Mouse (Mus musculus) myocyte (in vitro differentiated cells): ENCODE measurements around the gene Pex11g. TPM values are rescaled to one million over a fixed set of nuclear protein-coding genes. Genes with fewer than 3 reads are reported as not detected.

Source experiments
- H3K27me3 ChIP-seq: one replicate; pipeline ENCODE4 v1.6.1; 2011; ENCODE audit not compliant: control insufficient read depth, insufficient read depth, insufficient read length
- H3K36me3 ChIP-seq: one replicate; pipeline ENCODE4 v1.6.1; 2011; ENCODE audit not compliant: control insufficient read depth, insufficient read depth
- H3K4me2 ChIP-seq: one replicate; pipeline ENCODE4 v1.6.1; 2011; ENCODE audit warnings: low read depth, control low read depth
- H3K4me3 ChIP-seq: one replicate; pipeline ENCODE4 v1.5.1; 2011; ENCODE audit warnings: mild to moderate bottlenecking, control low read depth, moderate library complexity
- H3K79me2 ChIP-seq: one replicate; pipeline ENCODE4 v1.6.1; 2011; ENCODE audit not compliant: control insufficient read depth, insufficient read depth
- H3ac ChIP-seq: one replicate; pipeline ENCODE4 v1.6.1; 2011; ENCODE audit not compliant: control insufficient read depth, insufficient read length
- CEBPB ChIP-seq: IDR thresholded peaks from 2 replicates; pipeline ENCODE4 v1.6.1; 2011; ENCODE audit warnings: mild to moderate bottlenecking, moderate library complexity; ENCODE audit not compliant: poor library complexity, insufficient read depth, severe bottlenecking
- E2F4 ChIP-seq: IDR thresholded peaks from one replicate; pipeline ENCODE4 v1.6.1; 2011; ENCODE audit warnings: mild to moderate bottlenecking, control low read depth, moderate library complexity; ENCODE audit not compliant: insufficient read depth
- MAX ChIP-seq: IDR thresholded peaks from one replicate; pipeline ENCODE4 v1.6.1; 2011; ENCODE audit warnings: low read depth, mild to moderate bottlenecking, control low read depth
- MYOD1 ChIP-seq, 3 experiments: IDR thresholded peaks; one replicate each; pipeline ENCODE4 v1.6.1; 2011; ENCODE audit warnings: control low read depth in 2 of 3, low read depth in 2 of 3, mild to moderate bottlenecking in 2 of 3, moderate library complexity in 1 of 3; ENCODE audit not compliant: insufficient read length in 2 of 3, control insufficient read depth in 1 of 3
- MYOG ChIP-seq, 3 experiments: IDR thresholded peaks; one replicate each; pipeline ENCODE4 v1.6.1; 2011; ENCODE audit warnings: control low read depth in 2 of 3, low read depth in 2 of 3, mild to moderate bottlenecking in 2 of 3; ENCODE audit not compliant: insufficient read length in 2 of 3, control insufficient read depth in 1 of 3, insufficient read depth in 1 of 3
- POLR2A ChIP-seq: IDR thresholded peaks from one replicate; pipeline ENCODE4 v1.6.1; 2011; ENCODE audit warnings: low read depth, mild to moderate bottlenecking, control low read depth, moderate library complexity; ENCODE audit not compliant: insufficient read length
- POLR2AphosphoS2 ChIP-seq: IDR thresholded peaks from one replicate; pipeline ENCODE4 v1.6.1; 2011; ENCODE audit warnings: low read depth, control low read depth; ENCODE audit not compliant: insufficient read length
- REST ChIP-seq: IDR thresholded peaks from one replicate; pipeline ENCODE4 v1.6.1; 2011; ENCODE audit warnings: mild to moderate bottlenecking, control low read depth, moderate library complexity; ENCODE audit not compliant: insufficient read depth, insufficient read length
- SRF ChIP-seq: IDR thresholded peaks from one replicate; pipeline ENCODE4 v1.6.1; 2011; ENCODE audit warnings: low read depth; ENCODE audit not compliant: control insufficient read depth, insufficient read length
- TCF12 ChIP-seq: IDR thresholded peaks from one replicate; pipeline ENCODE4 v1.6.1; 2011; ENCODE audit warnings: mild to moderate bottlenecking, control low read depth; ENCODE audit not compliant: poor library complexity, insufficient read depth, severe bottlenecking
- TCF3 ChIP-seq: IDR thresholded peaks from one replicate; pipeline ENCODE4 v1.6.1; 2011; ENCODE audit warnings: low read depth, control low read depth; ENCODE audit not compliant: insufficient read length
- USF1 ChIP-seq: IDR thresholded peaks from one replicate; pipeline ENCODE4 v1.6.1; 2011; ENCODE audit warnings: low read depth, mild to moderate bottlenecking, control low read depth, moderate library complexity
- polyA plus RNA-seq: library from polyadenylated mRNA; unstranded; fragments of >200 nt; fragmentation: generic; extraction: Trizol; gene quantifications from one replicate; pipeline ENCODE4 v1.2.1, GENCODE M21; 2012; ENCODE audit warnings: missing spikeins

The Pex11g gene
- polyA plus RNA-seq, 1 experiment, result 5.5 TPM

DNA sequence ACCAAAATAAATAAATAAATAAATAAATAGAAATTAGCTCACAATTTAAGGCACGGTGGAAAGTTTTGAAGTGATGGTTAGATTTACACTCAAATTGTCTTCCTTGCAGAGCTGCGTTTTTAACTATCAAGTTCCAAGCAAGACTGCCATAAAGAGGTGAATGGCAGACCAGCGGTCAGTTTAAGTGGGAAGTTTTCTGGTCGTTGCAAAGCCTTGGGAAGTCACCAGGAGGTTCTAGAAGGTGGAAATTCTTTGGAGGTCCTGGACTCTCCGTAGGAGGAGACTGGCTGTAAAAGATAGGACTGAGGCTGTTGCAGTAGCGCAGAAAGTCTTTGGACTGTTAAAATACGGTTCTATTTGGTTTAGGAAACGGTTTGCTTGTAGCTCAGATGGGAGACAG lies 32.3 kb upstream of the Pex11g start:
- TF ChIP-seq CEBPB (no peak), TCF3 (no peak), REST (no peak), E2F4 (no peak), USF1 (no peak), MYOD1 (IDR thresholded peaks at IDR 0.05; ENCODE audit: control insufficient read depth in 1 of 3, insufficient read length in 2 of 3, low read depth in 2 of 3) (no peak), SRF (no peak), TCF12 (no peak), MYOG (IDR thresholded peaks at IDR 0.05; ENCODE audit: control insufficient read depth in 1 of 3, insufficient read depth in 1 of 3, insufficient read length in 2 of 3, low read depth in 2 of 3) (no peak), POLR2AphosphoS2 (no peak), POLR2A (no peak), MAX (no peak)
- H3K79me2 ChIP-seq, result peaks cover 6% of the 10 kb centered on the region
- no peaks in the 10 kb centered on the region for H3K36me3 ChIP-seq
- H3ac ChIP-seq, result peak overlapping the region; percentile 21
- peak overlapping the region; percentile 53 for H3K4me3 ChIP-seq
- H3K4me2 ChIP-seq, result peak overlapping the region; percentile 99
- no peaks in the 10 kb centered on the region for H3K27me3 ChIP-seq

DNA sequence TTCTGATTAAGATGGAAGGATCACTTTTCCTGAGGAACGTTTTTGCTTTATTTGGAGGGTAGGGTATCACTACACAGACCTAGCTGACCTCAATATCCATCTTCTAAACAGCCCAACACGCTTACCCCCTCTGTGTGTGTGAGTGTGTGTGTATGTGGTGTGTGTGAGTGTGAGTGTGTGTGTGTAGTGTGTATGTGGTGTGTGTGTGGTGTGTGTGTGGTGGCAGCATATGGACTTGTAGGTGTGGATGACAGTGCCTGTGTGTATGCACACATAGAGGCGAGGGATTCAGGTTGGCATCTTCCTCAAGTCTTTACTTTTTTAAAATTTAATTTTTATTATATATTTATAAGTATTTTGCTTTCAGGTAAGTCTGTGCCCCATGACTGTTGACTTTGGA lies 31.1 kb upstream of the Pex11g start:
- Histone ChIP-seq H3K27me3 (no peaks in the 10 kb centered on the region), H3K4me2 (no peak overlapping the region), H3ac (no peak overlapping the region), H3K79me2 (peaks cover 6% of the 10 kb centered on the region), H3K4me3 (no peak overlapping the region), H3K36me3 (no peaks in the 10 kb centered on the region)
- TF ChIP-seq REST, result no peak
- TF ChIP-seq POLR2A, result no peak
- TF ChIP-seq POLR2AphosphoS2, result peak; percentile 80

DNA sequence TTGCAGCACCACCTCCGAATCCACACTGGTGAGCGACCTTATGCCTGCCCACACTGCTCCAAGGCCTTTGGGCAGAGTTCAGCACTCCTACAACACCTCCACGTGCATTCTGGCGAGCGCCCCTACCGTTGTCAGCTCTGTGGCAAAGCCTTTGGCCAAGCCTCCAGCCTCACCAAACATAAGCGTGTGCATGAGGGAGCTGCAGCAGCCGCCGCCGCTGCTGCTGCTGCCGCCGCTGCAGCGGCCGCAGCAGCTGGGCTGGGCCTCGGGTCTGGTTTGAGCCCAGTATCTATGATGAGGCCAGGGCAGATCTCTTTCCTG lies 28.9 kb upstream of the Pex11g start:
- Histone ChIP-seq H3K4me3 (no peak overlapping the region), H3K27me3 (no peaks in the 10 kb centered on the region), H3ac (no peak overlapping the region), H3K4me2 (no peak overlapping the region), H3K36me3 (no peaks in the 10 kb centered on the region), H3K79me2 (peaks cover 6% of the 10 kb centered on the region)
- TF ChIP-seq TCF12, result no peak
- no peak for TF ChIP-seq SRF
- TF ChIP-seq TCF3, result no peak
- TF ChIP-seq POLR2A, result no peak
- TF ChIP-seq POLR2AphosphoS2, result no peak
- no peak for TF ChIP-seq REST
- TF ChIP-seq MYOG (IDR thresholded peaks at IDR 0.05; ENCODE audit: control insufficient read depth in 1 of 3, insufficient read depth in 1 of 3, insufficient read length in 2 of 3, low read depth in 2 of 3), result no peak
- TF ChIP-seq MAX, result no peak
- no peak for TF ChIP-seq USF1
- TF ChIP-seq CEBPB, result no peak
- no peak for TF ChIP-seq E2F4
- no peak for TF ChIP-seq MYOD1 (IDR thresholded peaks at IDR 0.05; ENCODE audit: control insufficient read depth in 1 of 3, insufficient read length in 2 of 3, low read depth in 2 of 3)

DNA sequence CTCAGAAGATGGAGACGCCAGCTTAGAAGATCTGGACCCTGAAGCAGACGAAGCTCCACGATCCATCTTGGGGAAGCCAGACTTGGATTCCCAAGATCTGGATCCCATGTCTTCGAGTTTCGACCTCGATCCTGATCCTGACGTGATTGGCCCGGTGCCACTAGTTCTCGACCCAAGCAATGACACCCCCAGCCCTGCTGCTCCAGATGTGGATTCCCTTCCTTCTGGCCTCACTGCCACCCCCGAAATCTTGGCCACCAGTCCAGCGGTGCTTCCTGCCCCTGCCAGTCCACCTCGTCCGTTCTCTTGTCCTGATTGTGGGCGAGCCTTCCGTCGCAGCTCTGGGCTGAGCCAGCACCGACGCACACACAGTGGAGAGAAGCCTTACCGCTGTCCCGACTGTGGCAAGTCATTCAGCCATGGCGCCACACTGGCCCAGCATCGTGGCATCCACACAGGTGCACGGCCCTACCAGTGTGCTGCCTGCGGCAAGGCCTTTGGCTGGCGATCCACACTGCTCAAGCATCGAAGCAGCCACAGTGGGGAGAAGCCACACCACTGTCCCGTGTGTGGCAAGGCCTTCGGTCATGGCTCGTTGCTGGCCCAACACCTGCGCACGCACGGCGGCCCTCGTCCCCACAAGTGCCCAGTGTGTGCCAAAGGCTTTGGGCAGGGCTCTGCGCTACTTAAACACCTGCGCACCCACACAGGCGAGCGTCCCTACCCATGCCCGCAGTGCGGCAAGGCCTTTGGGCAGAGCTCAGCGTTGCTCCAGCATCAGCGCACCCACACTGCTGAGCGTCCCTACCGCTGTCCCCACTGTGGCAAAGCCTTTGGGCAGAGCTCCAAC lies 28.3 kb upstream of the Pex11g start:
- TF ChIP-seq MYOG (IDR thresholded peaks at IDR 0.05; ENCODE audit: control insufficient read depth in 1 of 3, insufficient read depth in 1 of 3, insufficient read length in 2 of 3, low read depth in 2 of 3) (peak in 1 of 3 experiments; percentile 2), CEBPB (no peak)
- H3K79me2 ChIP-seq, result peaks cover 3% of the 10 kb centered on the region
- H3K4me3 ChIP-seq, result no peak overlapping the region
- no peaks in the 10 kb centered on the region for H3K27me3 ChIP-seq
- H3K4me2 ChIP-seq, result no peak overlapping the region
- no peaks in the 10 kb centered on the region for H3K36me3 ChIP-seq
- H3ac ChIP-seq, result no peak overlapping the region

DNA sequence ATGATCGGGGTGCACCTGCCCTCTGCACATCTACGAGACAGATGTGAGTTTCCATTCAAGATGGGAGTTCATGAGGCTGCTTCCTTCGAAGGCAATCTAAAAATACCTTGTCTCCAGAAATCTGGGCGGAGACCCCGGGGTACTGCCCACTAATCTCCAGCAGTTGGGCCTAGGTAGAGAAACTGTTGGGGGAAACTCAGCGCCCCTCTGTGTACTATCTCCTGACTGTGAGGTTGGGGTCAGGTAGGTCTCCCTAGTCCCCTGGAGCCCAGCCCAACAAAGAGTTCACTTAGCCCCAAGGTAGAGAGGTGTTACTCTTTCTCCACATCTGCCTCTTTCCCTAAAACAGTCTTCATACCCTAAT lies 26.3 kb upstream of the Pex11g start:
- H3K4me2 ChIP-seq, result peak overlapping the region; percentile 82
- no peaks in the 10 kb centered on the region for H3K36me3 ChIP-seq
- no peaks in the 10 kb centered on the region for H3K79me2 ChIP-seq
- H3K27me3 ChIP-seq, result no peaks in the 10 kb centered on the region
- no peak for TF ChIP-seq E2F4
- TF ChIP-seq POLR2A, result no peak
- no peak for TF ChIP-seq TCF12
- no peak for TF ChIP-seq REST
- TF ChIP-seq MYOG (IDR thresholded peaks at IDR 0.05; ENCODE audit: control insufficient read depth in 1 of 3, insufficient read depth in 1 of 3, insufficient read length in 2 of 3, low read depth in 2 of 3), result no peak
- no peak for TF ChIP-seq SRF
- TF ChIP-seq MAX, result no peak
- no peak for TF ChIP-seq MYOD1 (IDR thresholded peaks at IDR 0.05; ENCODE audit: control insufficient read depth in 1 of 3, insufficient read length in 2 of 3, low read depth in 2 of 3)
- TF ChIP-seq USF1, result no peak
- TF ChIP-seq TCF3, result no peak
- TF ChIP-seq POLR2AphosphoS2, result no peak
- TF ChIP-seq CEBPB, result no peak
- H3ac ChIP-seq, result peak overlapping the region; percentile 55
- H3K4me3 ChIP-seq, result peak overlapping the region; percentile 78
